Mouse (Mus musculus): Measurements from ENCODE around the gene Hist1h3i.
A peak's percentile ranks its signal among the peaks of the same experiment; 100 is the strongest.
"Not testable (repeated sequence)": the region's sequence is repeated elsewhere in the genome, so short reads cannot be mapped to it uniquely, and the experiment has no call there.

The Hist1h3i gene

GRCm38 (mm10) chr13:21783255-21783617 lies at the start of gene Hist1h3i:
Gene Hist1h3i (minus strand): TSS chr13:21783370.
- peak; percentile 65 to 83 for DNase-seq (ENCODE audit: low spot score in 2 of 2)

GRCm38 (mm10) chr13:21831418-21832394 lies 48.5 kb upstream of the Hist1h3i start, which contains the start of gene Hist1h4n:
Gene Hist1h4n (minus strand): TSS chr13:21832196.
- peak; percentile 24 to 45 for DNase-seq (ENCODE audit: low spot score in 2 of 2)

GRCm38 (mm10) chr13:21830344-21830743 lies 47.2 kb upstream of the Hist1h3i start:
- no peak for DNase-seq (ENCODE audit: low spot score in 2 of 2)

GRCm38 (mm10) chr13:21828511-21828910 lies 45.3 kb upstream of the Hist1h3i start:
- no peak for DNase-seq (ENCODE audit: low spot score in 2 of 2)

GRCm38 (mm10) chr13:21820082-21820890 lies 37.1 kb upstream of the Hist1h3i start:
- not testable (repeated sequence) for DNase-seq (ENCODE audit: low spot score in 2 of 2)

GRCm38 (mm10) chr13:21812092-21812491 lies 28.9 kb upstream of the Hist1h3i start:
- not testable (repeated sequence) for DNase-seq (ENCODE audit: low spot score in 2 of 2)

GRCm38 (mm10) chr13:21811539-21811938 lies 28.4 kb upstream of the Hist1h3i start, which contains the start of gene Hist1h4m:
Gene Hist1h4m (plus strand): TSS chr13:21811746.
- DNase-seq (ENCODE audit: low spot score in 2 of 2): peak in 1 of 2 experiments; percentile 39

- not testable (repeated sequence) for DNase-seq (ENCODE audit: low spot score in 2 of 2)
Observed at GRCm38 (mm10) chr13:21811074-21811473, 27.9 kb upstream of the Hist1h3i start.

- DNase-seq (ENCODE audit: low spot score in 2 of 2): not testable (repeated sequence)
Observed at GRCm38 (mm10) chr13:21810073-21810472, 26.9 kb upstream of the Hist1h3i start, which contains the start of the genes Hist1h2bq and Hist1h2ao. Gene Hist1h2bq (minus strand): TSS chr13:21810197. Gene Hist1h2ao (plus strand): TSS chr13:21810465.

- not testable (repeated sequence) for DNase-seq (ENCODE audit: low spot score in 2 of 2)
Observed at GRCm38 (mm10) chr13:21803058-21803457, 19.9 kb upstream of the Hist1h3i start.

GRCm38 (mm10) chr13:21797163-21797562 lies 14.0 kb upstream of the Hist1h3i start:
- DNase-seq (ENCODE audit: low spot score in 2 of 2): not testable (repeated sequence)

- DNase-seq (ENCODE audit: low spot score in 2 of 2): no peak
Observed at GRCm38 (mm10) chr13:21795584-21795983, 12.4 kb upstream of the Hist1h3i start.

- DNase-seq (ENCODE audit: low spot score in 2 of 2): no peak
Observed at GRCm38 (mm10) chr13:21790601-21791283, 7.6 kb upstream of the Hist1h3i start.

- no peak for DNase-seq (ENCODE audit: low spot score in 2 of 2)
Observed at GRCm38 (mm10) chr13:21789925-21790324, 6.8 kb upstream of the Hist1h3i start.

- DNase-seq (ENCODE audit: low spot score in 2 of 2): no peak
Observed at GRCm38 (mm10) chr13:21787760-21788593, 4.8 kb upstream of the Hist1h3i start.

GRCm38 (mm10) chr13:21786899-21787629 lies 3.9 kb upstream of the Hist1h3i start, which contains the start of the genes Hist1h2an and Hist1h2bp:
Gene Hist1h2an (minus strand): TSS chr13:21787218.
Gene Hist1h2bp (plus strand): TSS chr13:21787461.
- DNase-seq (ENCODE audit: low spot score in 2 of 2): peak; percentile 92 to 95

- DNase-seq (ENCODE audit: low spot score in 2 of 2): no peak
Observed at GRCm38 (mm10) chr13:21786189-21786898, 3.2 kb upstream of the Hist1h3i start.

GRCm38 (mm10) chr13:21784311-21784710 lies 1.1 kb upstream of the Hist1h3i start:
- no peak for DNase-seq (ENCODE audit: low spot score in 2 of 2)

- DNase-seq (ENCODE audit: low spot score in 2 of 2): no peak
Observed at GRCm38 (mm10) chr13:21783734-21784161, 578 bp upstream of the Hist1h3i start.

Measured in right cerebral cortex, postnatal 10 days (tissue).